Mouse (Mus musculus): ENCODE measurements around the gene Vezf1.

Gene Vezf1

DNA sequence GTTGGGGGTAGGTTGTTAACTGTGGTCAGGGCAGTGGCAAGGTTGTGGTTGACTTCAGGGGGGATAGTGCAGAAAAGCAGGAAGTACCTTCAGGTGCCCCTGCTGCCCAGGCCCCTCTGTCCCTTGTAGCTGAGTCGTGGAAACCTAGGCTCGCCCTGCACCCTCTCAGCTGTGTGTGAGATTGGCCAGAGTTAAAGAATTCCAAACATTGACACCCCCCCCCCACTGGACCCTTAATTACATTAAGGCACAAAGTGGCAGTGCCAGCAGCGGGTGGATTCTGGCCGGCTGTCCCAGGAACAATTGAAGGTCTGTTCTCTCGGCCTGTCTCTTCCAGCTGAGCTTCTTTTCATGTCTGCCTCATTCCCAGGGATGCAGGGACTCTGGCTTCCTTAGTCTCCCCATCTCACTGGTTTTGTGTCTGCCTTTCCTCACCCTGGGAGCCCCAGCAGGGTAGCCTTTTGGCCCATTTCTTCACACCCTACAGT is 58.3 kb downstream of the Vezf1 start:
- peak; percentile 37 for DNase-seq (ENCODE audit: low spot score)

DNA sequence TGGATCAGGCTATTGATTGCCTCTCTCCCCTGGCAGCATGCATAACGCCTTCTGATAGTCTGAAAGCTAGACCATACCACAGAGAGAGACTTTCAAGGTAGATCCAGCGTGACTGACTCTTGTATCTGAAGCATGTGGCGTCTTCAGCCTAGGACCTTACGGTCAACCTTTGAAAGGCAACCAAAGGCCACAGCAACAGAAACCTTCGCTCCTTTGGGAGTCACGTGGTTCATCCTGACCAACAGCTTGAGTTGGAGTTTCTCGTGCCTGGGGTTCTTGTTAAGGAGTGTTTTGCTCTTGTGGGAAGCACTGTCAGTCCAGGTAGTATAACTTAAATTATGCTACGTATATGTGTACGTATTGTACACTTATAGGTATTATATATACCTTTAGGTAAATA is 60.4 kb downstream of the Vezf1 start:
- no peak for DNase-seq (ENCODE audit: low spot score)

DNA sequence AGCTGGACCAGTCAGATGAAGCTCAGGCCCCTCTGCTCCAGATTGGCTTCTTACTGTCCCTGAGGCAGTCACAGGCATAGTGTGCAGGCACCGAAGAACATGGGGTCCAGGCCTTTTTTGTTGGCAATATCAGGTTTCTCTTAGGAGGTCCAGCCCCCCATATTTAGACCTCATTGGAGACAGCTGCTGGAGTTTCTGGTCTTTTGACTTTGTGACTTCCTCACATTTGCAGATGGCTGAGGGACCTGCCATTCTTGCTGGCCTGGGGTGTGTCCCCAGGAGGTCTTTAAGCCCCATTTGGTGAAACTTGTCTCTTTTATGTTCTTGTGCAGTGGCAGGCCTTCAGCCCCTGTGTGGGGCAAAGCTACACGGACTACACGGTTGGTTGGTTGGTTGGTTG is 61.2 kb downstream of the Vezf1 start:
- DNase-seq (ENCODE audit: low spot score) = no peak

DNA sequence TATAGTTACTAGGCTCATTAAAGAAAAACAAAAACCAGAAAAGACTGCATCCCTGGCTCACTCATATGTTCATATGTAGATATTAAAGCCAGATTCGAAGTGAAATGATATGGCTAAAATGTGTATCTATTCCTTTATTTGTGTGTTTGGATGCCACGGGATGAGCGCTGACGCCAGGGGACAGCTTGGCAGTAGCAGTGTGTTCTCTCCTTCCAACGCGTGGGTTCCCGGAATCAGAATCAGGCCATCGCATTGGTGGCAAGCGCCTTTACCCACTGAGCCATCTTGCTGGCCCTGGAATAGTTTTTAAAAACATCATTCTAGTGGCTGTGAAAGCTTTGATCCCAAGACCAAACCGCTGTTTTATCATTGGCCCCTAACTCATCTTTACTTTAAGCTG is 61.9 kb downstream of the Vezf1 start:
- no peak for DNase-seq (ENCODE audit: low spot score)

DNA sequence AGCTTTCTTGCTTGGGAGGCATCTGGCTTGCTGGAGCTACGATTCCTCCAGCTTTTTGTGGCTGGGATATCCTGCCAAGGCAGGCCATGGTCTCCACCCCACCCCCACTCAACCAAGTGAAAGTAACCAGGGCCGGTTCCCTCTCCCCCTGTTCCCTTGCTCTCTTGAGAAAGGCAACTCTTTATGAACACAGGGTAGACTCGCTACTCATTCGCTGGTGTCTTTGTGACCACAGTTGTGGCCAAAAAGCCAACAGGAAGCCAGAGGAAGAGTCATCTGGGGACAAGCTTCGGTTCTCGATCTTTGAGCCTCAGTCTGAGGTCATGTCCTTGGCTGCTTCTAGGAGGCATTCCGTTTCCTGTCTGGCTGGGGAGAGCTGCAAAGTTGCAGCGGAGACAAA is 63.8 kb downstream of the Vezf1 start:
- peak; percentile 30 for DNase-seq (ENCODE audit: low spot score)

All from layer of hippocampus, adult 11-12 months (tissue).